Mouse (Mus musculus) liver, adult (tissue): ENCODE results near the gene Armc9.

Source experiments
- GATA4 ChIP-seq: IDR thresholded peaks from 2 replicates; pipeline ENCODE4 v1.6.1; 2014; ENCODE audit warnings: mild to moderate bottlenecking, low read length; ENCODE audit not compliant: insufficient replicate concordance

Gene Armc9

DNA sequence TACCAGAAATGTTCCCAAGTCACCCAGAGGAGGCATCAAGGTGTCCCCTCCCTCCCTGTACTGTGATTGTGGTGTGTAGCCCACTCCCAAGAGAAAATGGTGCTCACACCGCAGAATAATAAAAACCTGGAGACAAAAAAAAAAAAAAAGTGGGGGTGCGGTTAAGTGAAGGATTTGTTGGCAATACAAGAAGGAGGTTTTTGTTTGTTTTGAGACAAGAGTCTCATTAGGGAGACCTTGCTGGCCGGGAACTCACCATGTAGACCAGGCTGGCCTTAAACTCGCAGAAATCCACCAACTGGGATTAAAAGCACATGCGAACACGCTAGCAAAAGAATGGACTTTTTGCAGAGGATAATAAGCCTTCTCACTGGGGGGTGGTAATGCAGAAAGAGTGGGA lies 148.0 kb downstream of the Armc9 start, which contains the start of gene B3gnt7:
Gene B3gnt7, plus strand, starts transcription at position 301 of the 400 bp plus-strand sequence.
- TF ChIP-seq GATA4 = no peak

- TF ChIP-seq GATA4 = no peak
Measured at GRCm38 (mm10) chr1:86303063-86303872, 148.7 kb downstream of the Armc9 start.

GRCm38 (mm10) chr1:86303873-86304250 lies 149.3 kb downstream of the Armc9 start:
- no peak for TF ChIP-seq GATA4

DNA sequence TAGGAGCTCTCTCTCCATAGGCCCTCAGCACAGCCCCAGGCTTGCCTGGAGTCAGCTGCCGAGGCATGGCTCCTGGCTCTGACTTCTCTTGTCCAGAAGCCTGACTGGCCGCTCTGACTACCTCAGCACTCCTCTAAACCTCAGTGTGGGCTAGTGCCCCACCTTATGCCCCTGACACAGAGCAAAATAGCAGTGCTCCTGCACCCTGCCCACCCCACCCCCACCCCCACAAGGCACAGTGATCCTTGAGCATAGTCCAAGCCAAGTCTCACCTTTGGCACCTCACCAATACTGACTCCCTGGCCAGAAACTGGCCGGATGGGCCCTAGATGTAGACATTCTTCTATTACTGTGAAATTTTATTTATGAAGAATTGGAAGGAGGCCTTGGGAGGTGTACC lies 152.1 kb downstream of the Armc9 start:
- TF ChIP-seq GATA4 = no peak

GRCm38 (mm10) chr1:86307177-86307762 lies 152.7 kb downstream of the Armc9 start:
- TF ChIP-seq GATA4 = no peak

DNA sequence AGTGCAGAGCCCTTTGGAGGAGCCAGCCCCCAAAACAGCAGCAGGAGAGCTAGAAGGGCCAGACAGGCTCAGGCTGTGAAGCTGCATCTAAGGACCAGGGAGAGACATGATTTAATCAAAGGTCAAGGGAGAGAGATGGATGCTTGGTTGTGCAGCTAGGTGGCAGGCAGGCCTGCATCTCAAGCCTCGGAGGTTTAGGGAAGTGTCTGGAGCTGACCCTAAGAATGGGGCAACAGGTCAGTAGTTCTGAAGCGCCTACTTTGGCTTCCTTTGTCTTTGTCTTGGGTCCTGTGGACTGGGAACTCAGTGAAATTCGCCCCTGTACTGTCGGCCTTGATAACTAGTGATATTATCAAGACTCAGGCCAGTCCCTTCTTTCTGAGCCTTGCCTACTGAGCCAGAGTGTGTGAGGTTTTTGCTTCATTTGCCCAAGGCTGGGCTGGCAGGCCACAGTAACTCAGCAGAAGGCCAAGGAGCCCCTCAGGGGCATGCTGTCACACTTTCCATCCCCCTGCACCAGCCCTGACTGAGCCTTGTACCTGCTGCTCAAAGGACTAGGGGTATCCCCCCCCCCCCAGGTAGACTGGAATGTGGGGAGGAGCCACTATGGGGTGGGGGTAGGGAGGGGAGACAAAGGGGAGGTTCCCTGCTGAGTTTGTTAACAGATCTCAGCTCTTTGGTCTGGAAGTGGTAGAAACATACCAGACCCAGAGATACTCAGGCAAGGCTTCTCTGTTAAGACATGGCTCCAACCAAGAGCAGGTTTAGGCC lies 153.5 kb downstream of the Armc9 start:
- no peak for TF ChIP-seq GATA4

GRCm38 (mm10) chr1:86309270-86309833 lies 154.8 kb downstream of the Armc9 start:
- TF ChIP-seq GATA4 = no peak

- no peak for TF ChIP-seq GATA4
Measured at GRCm38 (mm10) chr1:86310536-86311310, 156.1 kb downstream of the Armc9 start.

- no peak for TF ChIP-seq GATA4
Measured at GRCm38 (mm10) chr1:86311467-86312005, 157.0 kb downstream of the Armc9 start.

- TF ChIP-seq GATA4 = no peak
Measured at GRCm38 (mm10) chr1:86312269-86312668, 157.7 kb downstream of the Armc9 start.

GRCm38 (mm10) chr1:86313096-86313771 lies 158.7 kb downstream of the Armc9 start:
- no peak for TF ChIP-seq GATA4

GRCm38 (mm10) chr1:86313772-86314125 lies 159.2 kb downstream of the Armc9 start:
- TF ChIP-seq GATA4 = no peak

DNA sequence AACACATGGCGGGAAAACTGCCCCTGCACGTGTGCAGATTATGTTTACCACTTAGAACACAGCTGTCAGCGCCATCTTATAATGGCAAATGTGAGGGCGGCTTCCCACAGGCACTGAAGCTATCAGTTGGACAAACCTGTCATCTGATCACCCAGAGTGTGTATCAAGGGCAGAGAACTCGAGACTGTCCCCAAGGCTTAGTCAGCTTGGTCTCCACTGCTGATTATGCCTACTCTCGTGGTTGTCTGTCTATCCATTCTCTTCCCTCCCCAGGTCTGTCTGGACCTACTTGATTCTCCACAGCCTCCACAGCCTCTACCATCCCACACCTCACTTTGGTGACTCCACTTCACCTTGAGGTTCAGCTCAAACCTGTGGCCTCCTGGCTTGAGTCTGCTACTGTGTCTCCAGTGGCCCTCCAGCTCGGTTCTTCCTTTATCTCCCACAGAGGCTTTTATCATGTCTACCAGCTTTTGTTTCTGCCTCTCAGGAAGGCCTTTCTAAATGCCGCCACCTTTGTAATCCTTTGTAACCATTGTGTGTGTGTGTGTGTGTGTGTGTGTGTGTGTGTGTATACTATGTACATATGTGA lies 166.3 kb downstream of the Armc9 start:
- TF ChIP-seq GATA4 = no peak
